Mouse (Mus musculus) C2C12 (cell line): ENCODE results near the gene Siah1a. TPM values are rescaled to one million over a fixed set of nuclear protein-coding genes. Genes with fewer than 3 reads are reported as not detected.

Experiments
- H3K27me3 ChIP-seq: one replicate; pipeline ENCODE4 v1.6.1; 2011; ENCODE audit not compliant: control insufficient read depth, insufficient read depth, insufficient read length
- H3K36me3 ChIP-seq: one replicate; pipeline ENCODE4 v1.6.1; 2011; ENCODE audit not compliant: control insufficient read depth, insufficient read depth
- H3K4me3 ChIP-seq: one replicate; pipeline ENCODE4 v1.5.1; 2011; ENCODE audit warnings: mild to moderate bottlenecking, control low read depth; ENCODE audit not compliant: poor library complexity, insufficient read depth, severe bottlenecking
- H3K79me2 ChIP-seq: one replicate; pipeline ENCODE4 v1.6.1; 2011; ENCODE audit not compliant: control insufficient read depth, insufficient read depth
- H3K79me3 ChIP-seq: one replicate; pipeline ENCODE4 v1.6.1; 2011; ENCODE audit warnings: low read depth, control low read depth
- H3ac ChIP-seq: one replicate; pipeline ENCODE3; 2011; ENCODE audit warnings: low read depth; ENCODE audit not compliant: control insufficient read depth, insufficient read length
- CEBPB ChIP-seq: IDR thresholded peaks from one replicate; pipeline ENCODE4 v1.6.1; 2011; ENCODE audit warnings: low read depth, mild to moderate bottlenecking, control low read depth, moderate library complexity
- CTCF ChIP-seq: IDR thresholded peaks from one replicate; pipeline ENCODE4 v1.5.1; 2011; ENCODE audit not compliant: control insufficient read depth, insufficient read depth, insufficient read length
- FOSL1 ChIP-seq: IDR thresholded peaks from one replicate; pipeline ENCODE4 v1.8.0; 2011; ENCODE audit warnings: mild to moderate bottlenecking, low read length; ENCODE audit not compliant: poor library complexity, insufficient read depth, severe bottlenecking
- MAX ChIP-seq: IDR thresholded peaks from one replicate; pipeline ENCODE4 v1.6.1; 2011; ENCODE audit warnings: mild to moderate bottlenecking, control low read depth
- MYOD1 ChIP-seq: IDR thresholded peaks from one replicate; pipeline ENCODE4 v1.6.1; 2011; ENCODE audit warnings: low read depth; ENCODE audit not compliant: control insufficient read depth, insufficient read length
- MYOG ChIP-seq: IDR thresholded peaks from one replicate; pipeline ENCODE4 v1.6.1; 2011; ENCODE audit not compliant: control insufficient read depth, insufficient read length; ENCODE audit errors: extremely low read depth
- USF1 ChIP-seq: IDR thresholded peaks from one replicate; pipeline ENCODE4 v1.6.1; 2011; ENCODE audit warnings: low read depth, mild to moderate bottlenecking, control low read depth, moderate library complexity
- polyA plus RNA-seq: library from polyadenylated mRNA; unstranded; fragments of >200 nt; fragmentation: generic; extraction: Trizol; gene quantifications from one replicate; pipeline ENCODE4 v1.2.1, GENCODE M21; 2012; ENCODE audit warnings: missing spikeins

Gene Siah1a
- polyA plus RNA-seq, 1 experiment, result 9.1 TPM

GRCm38 (mm10) chr8:86728224-86728950 is 17.3 kb downstream of the Siah1a start:
- no peak overlapping the region for H3ac ChIP-seq
- peaks cover 82% of the 10 kb centered on the region for H3K79me2 ChIP-seq
- peaks cover 11% of the 10 kb centered on the region for H3K36me3 ChIP-seq
- no peaks in the 10 kb centered on the region for H3K27me3 ChIP-seq
- TF ChIP-seq MAX, result no peak
- no peak for TF ChIP-seq FOSL1
- no peak for TF ChIP-seq MYOG
- peaks cover 51% of the 10 kb centered on the region for H3K79me3 ChIP-seq
- no peak overlapping the region for H3K4me3 ChIP-seq

GRCm38 (mm10) chr8:86726959-86727358 is 18.8 kb downstream of the Siah1a start:
- Histone ChIP-seq H3K36me3 (peaks cover 12% of the 10 kb centered on the region), H3K79me2 (peaks cover 73% of the 10 kb centered on the region), H3K27me3 (no peaks in the 10 kb centered on the region), H3K79me3 (peaks cover 44% of the 10 kb centered on the region), H3K4me3 (no peak overlapping the region), H3ac (no peak overlapping the region)
- TF ChIP-seq MAX, result no peak
- no peak for TF ChIP-seq FOSL1
- no peak for TF ChIP-seq CEBPB
- TF ChIP-seq MYOD1, result no peak
- no peak for TF ChIP-seq MYOG

GRCm38 (mm10) chr8:86721490-86721889 is 24.2 kb downstream of the Siah1a start:
- H3K27me3 ChIP-seq, result no peaks in the 10 kb centered on the region
- no peak overlapping the region for H3K4me3 ChIP-seq
- peaks cover 24% of the 10 kb centered on the region for H3K36me3 ChIP-seq

GRCm38 (mm10) chr8:86720756-86721459 is 24.8 kb downstream of the Siah1a start:
- H3ac ChIP-seq, result no peak overlapping the region
- peaks cover 25% of the 10 kb centered on the region for H3K36me3 ChIP-seq
- TF ChIP-seq MAX, result no peak
- no peak for TF ChIP-seq MYOG
- TF ChIP-seq CTCF, result no peak
- TF ChIP-seq MYOD1, result no peak
- no peak for TF ChIP-seq USF1
- peaks cover 17% of the 10 kb centered on the region for H3K79me2 ChIP-seq
- no peak overlapping the region for H3K4me3 ChIP-seq
- no peaks in the 10 kb centered on the region for H3K27me3 ChIP-seq
- H3K79me3 ChIP-seq, result peaks cover 11% of the 10 kb centered on the region

More at GRCm38 (mm10) chr8:86721490-86721889, 24.2 kb downstream of the Siah1a start:
- Histone ChIP-seq H3K79me3 (peaks cover 14% of the 10 kb centered on the region), H3K79me2 (peaks cover 23% of the 10 kb centered on the region), H3ac (no peak overlapping the region)
- TF ChIP-seq MAX, result no peak
- no peak for TF ChIP-seq MYOD1
- TF ChIP-seq CEBPB, result no peak
- no peak for TF ChIP-seq CTCF
- no peak for TF ChIP-seq FOSL1
- TF ChIP-seq USF1, result no peak
- no peak for TF ChIP-seq MYOG

GRCm38 (mm10) chr8:86719368-86719767 is 26.4 kb downstream of the Siah1a start:
- TF ChIP-seq MAX (no peak), MYOG (no peak), FOSL1 (no peak), CTCF (no peak), CEBPB (no peak), USF1 (no peak), MYOD1 (no peak)
- peaks cover 10% of the 10 kb centered on the region for H3K79me3 ChIP-seq
- peaks cover 34% of the 10 kb centered on the region for H3K36me3 ChIP-seq

More at GRCm38 (mm10) chr8:86719368-86719767, 26.4 kb downstream of the Siah1a start:
- Histone ChIP-seq H3K27me3 (no peaks in the 10 kb centered on the region), H3K4me3 (no peak overlapping the region), H3ac (no peak overlapping the region), H3K79me2 (peaks cover 6% of the 10 kb centered on the region)
